Mouse (Mus musculus): ENCODE measurements at regions not wholly inside any gene's neighbourhood (a gene's known extent, or its start where the extent isn't known, plus 50 kb on each side); places are given as distances from the start of the nearest gene placed in this dataset.

GRCm38 (mm10) chr16:93427264-93427663, 176.6 kb downstream of the Setd4 start:
- Histone ChIP-seq H3K4me1 (ENCODE audit: control insufficient read depth in 2 of 2, insufficient read depth in 2 of 2, low read length in 2 of 2, poor library complexity in 1 of 2) (peaks cover 0 to 10% of the 10 kb centered on the region in 2 experiments; a peak in 2 of 4 replicates), H3K4me3 (ENCODE audit: insufficient read depth in 1 of 2, low read depth in 1 of 2, low read length in 2 of 2, poor library complexity in 1 of 2, severe bottlenecking in 1 of 2) (no peak overlapping the region), H3K27ac (ENCODE audit: insufficient read depth, low read depth, low read length, poor library complexity, severe bottlenecking) (no peak overlapping the region), H3K9ac (ENCODE audit: insufficient read depth, low read depth, low read length, poor library complexity, severe bottlenecking) (no peak overlapping the region), H3K36me3 (ENCODE audit: control insufficient read depth, insufficient read depth, low read length, poor library complexity, severe bottlenecking) (no peaks in the 10 kb centered on the region), H3K9me3 (ENCODE audit: control insufficient read depth, insufficient read depth, low read depth, low read length) (no peaks in the 10 kb centered on the region)
- no peak for TF ChIP-seq ZC3H11A (IDR thresholded peaks at IDR 0.05; ENCODE audit: borderline replicate concordance, low read depth, low read length)
- TF ChIP-seq CHD2 (IDR thresholded peaks at IDR 0.05; ENCODE audit: low read depth, low read length), result no peak
- TF ChIP-seq ZNF384 (IDR thresholded peaks at IDR 0.05; ENCODE audit: low read depth, low read length), result no peak
- no peak for TF ChIP-seq HCFC1 (IDR thresholded peaks at IDR 0.05; ENCODE audit: borderline replicate concordance, insufficient read depth, low read length)
- TF ChIP-seq MAFK (IDR thresholded peaks at IDR 0.05; ENCODE audit: insufficient read depth, low read depth, low read length), result no peak
- in situ Hi-C loops (cut with MboI; ENCODE audit: low sequenced_read_pairs in 2 of 2, unreplicated experiment in 2 of 2), result no loop called here
- DNase-seq (ENCODE audit: low read depth, low spot score), result no peak

- no peak for TF ChIP-seq HCFC1 (IDR thresholded peaks at IDR 0.05; ENCODE audit: borderline replicate concordance, insufficient read depth, low read length)
- TF ChIP-seq MAFK (IDR thresholded peaks at IDR 0.05; ENCODE audit: insufficient read depth, low read depth, low read length), result no peak
- no peak for TF ChIP-seq ZC3H11A (IDR thresholded peaks at IDR 0.05; ENCODE audit: borderline replicate concordance, low read depth, low read length)
- no peak for TF ChIP-seq CHD2 (IDR thresholded peaks at IDR 0.05; ENCODE audit: low read depth, low read length)
- no peak for TF ChIP-seq ZNF384 (IDR thresholded peaks at IDR 0.05; ENCODE audit: low read depth, low read length)
- Histone ChIP-seq H3K36me3 (ENCODE audit: control insufficient read depth, insufficient read depth, low read length, poor library complexity, severe bottlenecking) (no peaks in the 10 kb centered on the region), H3K4me3 (ENCODE audit: insufficient read depth in 1 of 2, low read depth in 1 of 2, low read length in 2 of 2, poor library complexity in 1 of 2, severe bottlenecking in 1 of 2) (no peak overlapping the region), H3K9me3 (ENCODE audit: control insufficient read depth, insufficient read depth, low read depth, low read length) (no peaks in the 10 kb centered on the region), H3K4me1 (ENCODE audit: control insufficient read depth in 2 of 2, insufficient read depth in 2 of 2, low read length in 2 of 2, poor library complexity in 1 of 2) (peaks cover 0 to 10% of the 10 kb centered on the region in 2 experiments; a peak in 2 of 4 replicates), H3K9ac (ENCODE audit: insufficient read depth, low read depth, low read length, poor library complexity, severe bottlenecking) (no peak overlapping the region), H3K27ac (ENCODE audit: insufficient read depth, low read depth, low read length, poor library complexity, severe bottlenecking) (no peak overlapping the region)
- no peak for DNase-seq (ENCODE audit: low read depth, low spot score)
- in situ Hi-C loops (cut with MboI; ENCODE audit: low sequenced_read_pairs in 2 of 2, unreplicated experiment in 2 of 2), result no loop called here
Measured at GRCm38 (mm10) chr16:93425731-93426130, 178.1 kb downstream of the Setd4 start.

- TF ChIP-seq HCFC1 (IDR thresholded peaks at IDR 0.05; ENCODE audit: borderline replicate concordance, insufficient read depth, low read length), result no peak
- no peak for TF ChIP-seq MAFK (IDR thresholded peaks at IDR 0.05; ENCODE audit: insufficient read depth, low read depth, low read length)
- no peak for TF ChIP-seq ZC3H11A (IDR thresholded peaks at IDR 0.05; ENCODE audit: borderline replicate concordance, low read depth, low read length)
- no peak for TF ChIP-seq CHD2 (IDR thresholded peaks at IDR 0.05; ENCODE audit: low read depth, low read length)
- TF ChIP-seq ZNF384 (IDR thresholded peaks at IDR 0.05; ENCODE audit: low read depth, low read length), result no peak
- Histone ChIP-seq H3K27ac (ENCODE audit: insufficient read depth, low read depth, low read length, poor library complexity, severe bottlenecking) (0 out of 2 replicates have a peak overlapping the region, but pooled peaks have one; percentile 42), H3K9ac (ENCODE audit: insufficient read depth, low read depth, low read length, poor library complexity, severe bottlenecking) (no peak overlapping the region), H3K36me3 (ENCODE audit: control insufficient read depth, insufficient read depth, low read length, poor library complexity, severe bottlenecking) (no peaks in the 10 kb centered on the region), H3K9me3 (ENCODE audit: control insufficient read depth, insufficient read depth, low read depth, low read length) (no peaks in the 10 kb centered on the region), H3K4me3 (ENCODE audit: insufficient read depth in 1 of 2, low read depth in 1 of 2, low read length in 2 of 2, poor library complexity in 1 of 2, severe bottlenecking in 1 of 2) (no peak overlapping the region), H3K4me1 (ENCODE audit: control insufficient read depth in 2 of 2, insufficient read depth in 2 of 2, low read length in 2 of 2, poor library complexity in 1 of 2) (peaks cover 0 to 10% of the 10 kb centered on the region in 2 experiments; a peak in 2 of 4 replicates)
- no peak for DNase-seq (ENCODE audit: low read depth, low spot score)
- in situ Hi-C loops (cut with MboI; ENCODE audit: low sequenced_read_pairs in 2 of 2, unreplicated experiment in 2 of 2), result no loop called here
Measured at GRCm38 (mm10) chr16:93423174-93423573, 180.7 kb downstream of the Setd4 start.

- H3K9me3 ChIP-seq (ENCODE audit: control insufficient read depth, insufficient read depth, low read depth, low read length), result no peaks in the 10 kb centered on the region
- DNase-seq (ENCODE audit: low read depth, low spot score), result no peak
- H3K36me3 ChIP-seq (ENCODE audit: control insufficient read depth, insufficient read depth, low read length, poor library complexity, severe bottlenecking), result no peaks in the 10 kb centered on the region
- no peak overlapping the region for H3K27ac ChIP-seq (ENCODE audit: insufficient read depth, low read depth, low read length, poor library complexity, severe bottlenecking)
- TF ChIP-seq HCFC1 (IDR thresholded peaks at IDR 0.05; ENCODE audit: borderline replicate concordance, insufficient read depth, low read length), result no peak
- peaks cover 0 to 10% of the 10 kb centered on the region in 2 experiments; a peak in 2 of 4 replicates for H3K4me1 ChIP-seq (ENCODE audit: control insufficient read depth in 2 of 2, insufficient read depth in 2 of 2, low read length in 2 of 2, poor library complexity in 1 of 2)
- H3K4me3 ChIP-seq (ENCODE audit: insufficient read depth in 1 of 2, low read depth in 1 of 2, low read length in 2 of 2, poor library complexity in 1 of 2, severe bottlenecking in 1 of 2), result no peak overlapping the region
- no peak overlapping the region for H3K9ac ChIP-seq (ENCODE audit: insufficient read depth, low read depth, low read length, poor library complexity, severe bottlenecking)
- in situ Hi-C loops (cut with MboI; ENCODE audit: low sequenced_read_pairs in 2 of 2, unreplicated experiment in 2 of 2), result no loop called here
Measured at GRCm38 (mm10) chr16:93422221-93422620, 181.6 kb downstream of the Setd4 start.

DNA sequence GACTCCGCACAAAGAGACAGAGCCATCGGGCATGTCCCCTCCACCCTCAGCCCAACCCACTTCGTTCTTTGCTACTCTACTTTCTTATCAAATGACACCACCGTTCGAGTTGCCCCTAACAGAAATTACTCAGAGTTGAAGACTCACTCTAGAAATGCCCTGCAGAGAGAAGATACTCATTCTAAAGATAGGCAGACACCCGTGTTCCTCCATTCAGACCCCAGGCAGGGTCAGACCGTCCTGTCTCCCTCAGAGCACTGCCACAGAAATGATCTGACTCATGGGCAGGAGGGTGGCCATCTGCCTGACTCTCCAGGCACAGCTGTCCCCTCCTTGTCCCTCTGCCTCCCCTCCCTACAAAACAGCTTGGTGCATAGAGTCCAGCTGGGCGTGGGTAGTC, 185.6 kb downstream of the Setd4 start:
- H3K9ac ChIP-seq (ENCODE audit: insufficient read depth, low read depth, low read length, poor library complexity, severe bottlenecking), result no peak overlapping the region
- H3K4me1 ChIP-seq (ENCODE audit: control insufficient read depth in 2 of 2, insufficient read depth in 2 of 2, low read length in 2 of 2, poor library complexity in 1 of 2), result peaks cover 0 to 3% of the 10 kb centered on the region in 2 experiments; a peak in 1 of 4 replicates
- TF ChIP-seq ZNF384 (IDR thresholded peaks at IDR 0.05; ENCODE audit: low read depth, low read length), result no peak
- TF ChIP-seq HCFC1 (IDR thresholded peaks at IDR 0.05; ENCODE audit: borderline replicate concordance, insufficient read depth, low read length), result no peak
- no peak for TF ChIP-seq CHD2 (IDR thresholded peaks at IDR 0.05; ENCODE audit: low read depth, low read length)
- TF ChIP-seq MAFK (IDR thresholded peaks at IDR 0.05; ENCODE audit: insufficient read depth, low read depth, low read length), result no peak
- no peak for TF ChIP-seq ZC3H11A (IDR thresholded peaks at IDR 0.05; ENCODE audit: borderline replicate concordance, low read depth, low read length)
- in situ Hi-C loops (cut with MboI; ENCODE audit: low sequenced_read_pairs in 2 of 2, unreplicated experiment in 2 of 2), result no loop called here
- no peaks in the 10 kb centered on the region for H3K9me3 ChIP-seq (ENCODE audit: control insufficient read depth, insufficient read depth, low read depth, low read length)
- H3K27ac ChIP-seq (ENCODE audit: insufficient read depth, low read depth, low read length, poor library complexity, severe bottlenecking), result no peak overlapping the region
- H3K36me3 ChIP-seq (ENCODE audit: control insufficient read depth, insufficient read depth, low read length, poor library complexity, severe bottlenecking), result no peaks in the 10 kb centered on the region
- no peak overlapping the region for H3K4me3 ChIP-seq (ENCODE audit: insufficient read depth in 1 of 2, low read depth in 1 of 2, low read length in 2 of 2, poor library complexity in 1 of 2, severe bottlenecking in 1 of 2)
- no peak for DNase-seq (ENCODE audit: low read depth, low spot score)
